Mouse (Mus musculus) mouse trophoblast stem cell (cell line): ENCODE data around the gene Drap1.

Experiments
- in situ Hi-C, 2 experiments: fragments of 300-500 bp; cut with MseI, MboI; formaldehyde crosslinking; loops; 2 replicates in 1 of 2; 3 replicates in 1 of 2; pipeline ENCODE4 v1.15.1; 2025

Gene Drap1

GRCm38 (mm10) chr19:5383326-5383725, 41.5 kb downstream of the Drap1 start:
- in situ Hi-C loops = no loop called here

GRCm38 (mm10) chr19:5377446-5377845, 47.3 kb downstream of the Drap1 start:
- in situ Hi-C loops = no loop called here

- in situ Hi-C loops = no loop called here
Measured at GRCm38 (mm10) chr19:5374748-5375147, 50.0 kb downstream of the Drap1 start.

GRCm38 (mm10) chr19:5374177-5374576, 50.6 kb downstream of the Drap1 start:
- in situ Hi-C loops = no loop called here
